Mouse (Mus musculus) olfactory bulb, adult 2 months (tissue): ENCODE results near the gene Oosp1. TPM values are rescaled to one million over a fixed set of nuclear protein-coding genes. Genes with fewer than 3 reads are reported as not detected.

Experiments used
- H3K27ac ChIP-seq: fragments of 200-500 bp; 2 replicates; pipeline ENCODE4 v1.5.1; 2012; ENCODE audit warnings: low read depth, low read length; ENCODE audit not compliant: insufficient read depth
- H3K4me1 ChIP-seq: fragments of 200-500 bp; 2 replicates; pipeline ENCODE4 v1.6.1; 2012; ENCODE audit warnings: low read length; ENCODE audit not compliant: control insufficient read depth, insufficient read depth
- H3K4me3 ChIP-seq: fragments of 200-500 bp; 2 replicates; pipeline ENCODE4 v1.5.1; 2012; ENCODE audit warnings: mild to moderate bottlenecking, low read depth, low read length, moderate library complexity; ENCODE audit not compliant: insufficient read depth
- CTCF ChIP-seq: fragments of 200-500 bp; IDR thresholded peaks from 2 replicates; pipeline ENCODE4 v1.5.1; 2012; ENCODE audit warnings: low read depth, mild to moderate bottlenecking, low read length, moderate library complexity; ENCODE audit not compliant: insufficient read depth
- POLR2A ChIP-seq: fragments of 200-500 bp; IDR thresholded peaks from 2 replicates; pipeline ENCODE4 v1.6.1; 2012; ENCODE audit warnings: mild to moderate bottlenecking, low read depth, low read length, moderate library complexity; ENCODE audit not compliant: insufficient read depth
- WGBS: fragments of 180-500 bp; shearing (Covaris S2); methylation state at CpG from one replicate; pipeline ENCODE4 v1.1.7; 2018; 5-methylcytosine and 5-hydroxymethylcytosine counted together
- polyA plus RNA-seq: library from polyadenylated mRNA; stranded (reverse); fragments of >200 nt; gene quantifications from 2 replicates; pipeline ENCODE4 v1.2.4, GENCODE M21; 2012; ENCODE audit warnings: low replicate concordance; ENCODE audit not compliant: missing spikeins, insufficient read depth, insufficient read length

Gene Oosp1
- polyA plus RNA-seq = not detected in 2 replicates

DNA sequence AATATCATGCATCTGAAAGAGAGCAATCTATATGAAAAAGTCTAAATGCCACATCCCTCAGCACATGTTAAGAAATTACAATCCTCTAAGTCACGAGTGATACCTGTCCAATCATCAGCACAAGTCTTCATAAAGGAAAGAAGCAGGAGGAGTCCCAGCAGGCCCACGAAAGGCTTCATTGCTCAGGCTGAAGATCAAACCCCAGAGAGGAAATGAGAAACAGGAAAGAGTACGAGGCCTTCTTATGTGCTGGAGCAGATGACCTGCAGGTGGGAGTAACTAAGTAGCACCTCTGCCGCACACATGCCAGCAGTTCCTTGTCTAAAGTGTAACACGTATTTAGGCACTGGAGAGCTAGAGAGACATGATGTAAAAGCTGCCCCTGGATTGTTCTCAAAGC lies at the start of gene Oosp1:
Oosp1 (minus strand) TSS at position 312 of the 400 bp plus-strand sequence.
- TF ChIP-seq CTCF (no peak), POLR2A (no peak)
- Histone ChIP-seq H3K4me3 (no peak within 1 kb of the TSS), H3K27ac (no peak within 1 kb of the TSS), H3K4me1 (no peaks in the 10 kb centered on the region)
- WGBS = 64% methylated on average over 5 of the region's 5 CpGs

DNA sequence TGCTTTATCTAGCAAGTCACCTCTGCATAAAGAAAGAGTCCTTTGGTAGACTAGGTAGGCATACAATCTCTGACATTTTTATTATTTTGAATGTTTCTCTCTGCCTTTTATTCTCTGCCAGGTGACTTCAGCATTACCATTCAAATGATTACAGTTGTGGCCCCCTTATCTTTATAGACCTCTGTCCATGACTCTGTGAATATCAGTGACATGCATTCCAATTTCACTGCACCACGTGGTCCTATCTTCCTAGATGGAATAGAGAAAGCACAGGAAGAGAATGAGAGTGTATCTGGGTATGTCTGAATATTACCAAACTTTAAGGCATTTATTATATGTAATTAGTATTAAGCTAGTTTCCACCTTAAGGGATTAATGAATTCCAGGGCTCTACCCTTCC lies 45.5 kb upstream of the Oosp1 start:
- H3K27ac ChIP-seq = no peak overlapping the region
- H3K4me3 ChIP-seq = no peak overlapping the region
- TF ChIP-seq CTCF = no peak
- TF ChIP-seq POLR2A = no peak
- 44% methylated on average over 1 of the region's 1 CpGs for WGBS
- no peaks in the 10 kb centered on the region for H3K4me1 ChIP-seq

DNA sequence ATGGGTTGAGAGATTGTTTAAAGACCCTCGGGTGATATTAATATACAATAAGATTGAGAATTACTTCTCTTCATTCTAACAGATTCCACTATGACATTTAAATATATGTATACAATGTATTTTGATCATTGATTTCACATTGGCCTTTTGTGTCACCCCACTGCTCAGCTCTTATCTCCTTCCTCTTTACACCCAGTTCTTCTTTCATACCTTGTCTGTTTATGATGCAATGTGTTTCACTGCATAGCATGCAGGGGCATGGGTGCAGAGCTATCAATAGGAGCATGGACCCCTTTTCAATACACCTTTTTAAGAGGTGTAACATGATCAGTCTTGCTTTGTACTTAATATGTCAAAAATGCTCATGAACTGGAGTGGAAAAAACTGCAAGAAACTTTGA lies 39.3 kb upstream of the Oosp1 start:
- Histone ChIP-seq H3K27ac (no peak overlapping the region), H3K4me1 (no peaks in the 10 kb centered on the region), H3K4me3 (no peak overlapping the region)
- no peak for TF ChIP-seq CTCF
- TF ChIP-seq POLR2A = no peak
- WGBS = 80% methylated on average over 1 of the region's 1 CpGs

DNA sequence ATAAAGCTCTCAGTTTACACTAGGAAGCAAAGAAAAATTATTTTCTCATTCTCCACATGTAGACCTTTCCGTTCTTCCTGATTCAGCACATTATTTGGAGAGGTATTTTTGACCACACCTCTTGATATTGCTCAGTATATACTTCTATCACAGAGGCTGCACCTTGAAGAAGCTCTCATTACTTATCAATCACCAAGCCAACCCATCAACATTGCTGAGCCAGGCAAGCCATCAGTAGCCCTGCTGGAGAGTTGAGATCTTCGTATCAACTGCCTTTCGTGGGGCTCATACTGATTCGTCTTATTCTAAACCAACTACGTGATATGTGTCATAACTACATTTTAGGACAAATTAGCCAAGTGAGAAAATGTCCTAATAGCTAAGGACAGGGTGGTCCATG lies 36.4 kb upstream of the Oosp1 start:
- WGBS = 93% methylated on average over 5 of the region's 5 CpGs
- no peak for TF ChIP-seq POLR2A
- TF ChIP-seq CTCF = no peak
- Histone ChIP-seq H3K27ac (no peak overlapping the region), H3K4me3 (no peak overlapping the region), H3K4me1 (no peaks in the 10 kb centered on the region)

DNA sequence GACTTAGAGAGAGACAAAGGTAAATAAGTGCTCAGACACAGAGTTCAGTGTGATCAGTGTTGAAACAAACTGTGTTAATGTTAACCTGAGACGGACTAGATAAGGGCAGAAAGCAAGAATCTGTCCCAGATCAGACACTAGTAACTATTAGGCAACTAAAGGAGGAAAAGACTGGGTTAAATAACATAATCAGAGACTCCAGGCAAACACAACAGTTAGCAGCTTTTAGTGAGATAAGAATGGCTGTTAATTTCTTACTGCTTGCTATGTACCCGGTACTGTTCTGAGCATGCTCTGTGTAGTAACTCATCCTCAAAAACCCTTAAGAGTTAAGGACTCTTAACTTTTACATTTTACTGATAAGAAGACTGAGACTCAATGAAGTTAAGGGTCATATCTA lies 35.0 kb upstream of the Oosp1 start:
- no peak overlapping the region for H3K4me3 ChIP-seq
- TF ChIP-seq POLR2A (no peak), CTCF (no peak)
- 89% methylated on average over 2 of the region's 2 CpGs for WGBS

DNA sequence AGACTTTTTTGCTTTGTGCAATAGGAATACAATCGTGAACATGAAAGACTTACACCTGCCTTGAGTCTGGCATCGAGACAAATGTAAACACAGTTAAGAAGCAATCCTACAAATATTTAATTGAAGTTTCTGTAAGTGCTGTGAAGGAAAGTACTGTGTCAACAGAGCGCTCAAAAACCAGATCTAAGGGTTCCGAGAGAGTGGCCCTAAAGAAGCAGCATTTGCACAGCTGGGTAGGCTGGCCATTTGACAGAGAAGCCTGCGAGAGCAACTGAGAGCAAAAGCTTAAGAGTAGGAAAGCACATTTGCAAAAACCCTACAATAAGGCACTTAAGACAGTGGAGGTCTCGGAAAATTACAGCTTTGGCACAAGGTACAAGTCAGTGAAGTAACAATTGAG lies 33.3 kb upstream of the Oosp1 start:
- H3K4me1 ChIP-seq = no peaks in the 10 kb centered on the region
- 79% methylated on average over 6 of the region's 6 CpGs for WGBS
- H3K4me3 ChIP-seq = no peak overlapping the region
- no peak for TF ChIP-seq POLR2A
- no peak for TF ChIP-seq CTCF
- no peak overlapping the region for H3K27ac ChIP-seq

More for the DNA sequence above, 35.0 kb upstream of the Oosp1 start:
- no peak overlapping the region for H3K27ac ChIP-seq
- H3K4me1 ChIP-seq = no peaks in the 10 kb centered on the region

DNA sequence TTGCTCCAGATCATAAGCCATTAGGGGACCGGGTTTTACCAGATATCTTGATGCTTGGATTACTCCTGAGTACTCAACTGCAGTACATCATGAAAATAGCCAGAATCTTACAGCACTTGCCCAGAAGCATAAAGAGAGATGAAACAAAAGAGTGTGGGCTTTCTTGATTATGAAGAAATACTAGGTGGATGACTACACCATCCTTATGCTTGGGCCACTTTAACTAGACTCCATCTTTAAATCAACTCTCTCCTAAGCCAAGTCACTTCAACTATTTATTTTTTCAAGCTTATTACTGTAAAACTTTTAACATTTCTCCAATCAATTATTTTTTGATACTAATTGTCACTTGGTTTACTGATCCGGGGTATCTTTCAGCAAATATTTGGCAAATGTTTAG lies 32.9 kb upstream of the Oosp1 start:
- WGBS = 92% methylated on average over 2 of the region's 2 CpGs
- H3K4me1 ChIP-seq = no peaks in the 10 kb centered on the region
- no peak for TF ChIP-seq POLR2A
- no peak for TF ChIP-seq CTCF
- H3K4me3 ChIP-seq = no peak overlapping the region
- H3K27ac ChIP-seq = no peak overlapping the region

DNA sequence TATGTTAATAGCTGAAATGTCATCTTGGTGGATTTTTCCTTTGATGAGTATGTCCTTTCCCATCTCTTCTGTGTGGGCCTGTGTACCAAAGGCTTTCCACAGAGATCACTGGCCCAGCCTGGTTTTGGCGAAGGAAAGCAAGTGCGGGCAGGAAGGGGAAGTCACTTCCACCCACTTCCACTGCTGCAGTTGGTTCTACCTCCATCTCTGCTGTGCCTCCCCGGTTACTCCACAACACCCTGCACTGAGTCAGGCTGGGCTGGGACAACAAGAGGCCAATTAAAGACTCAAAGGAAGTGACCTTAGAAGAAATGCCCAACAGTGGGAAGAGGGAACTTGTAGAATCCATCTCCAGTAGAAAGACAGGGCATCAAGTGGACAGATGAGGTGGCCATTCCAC lies 29.1 kb upstream of the Oosp1 start:
- TF ChIP-seq CTCF (no peak), POLR2A (no peak)
- WGBS = 83% methylated on average over 3 of the region's 3 CpGs

DNA sequence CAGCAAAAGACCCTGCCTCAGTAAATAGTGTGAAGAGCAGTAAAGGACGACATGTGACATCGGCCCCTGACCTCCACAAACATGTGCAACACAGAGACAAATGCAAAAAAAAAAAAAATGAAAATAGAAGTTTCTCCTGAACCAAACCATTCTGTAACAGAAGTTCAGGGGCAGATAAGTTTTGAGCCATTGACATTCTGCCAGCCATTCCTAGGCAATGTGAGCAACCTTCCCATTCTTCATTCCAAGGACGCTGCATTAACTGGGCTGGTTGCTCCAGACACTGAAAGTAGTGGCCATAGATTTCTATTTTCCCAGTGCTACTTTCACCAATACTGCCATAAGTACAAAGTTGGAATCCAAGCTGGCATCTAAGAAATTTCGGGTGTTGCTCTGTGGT lies 21.5 kb upstream of the Oosp1 start:
- Histone ChIP-seq H3K4me3 (no peak overlapping the region), H3K27ac (no peak overlapping the region), H3K4me1 (no peaks in the 10 kb centered on the region)
- TF ChIP-seq CTCF = no peak
- TF ChIP-seq POLR2A = no peak
- 87% methylated on average over 4 of the region's 4 CpGs for WGBS

More for the DNA sequence above, 29.1 kb upstream of the Oosp1 start:
- Histone ChIP-seq H3K27ac (no peak overlapping the region), H3K4me1 (no peaks in the 10 kb centered on the region), H3K4me3 (no peak overlapping the region)

DNA sequence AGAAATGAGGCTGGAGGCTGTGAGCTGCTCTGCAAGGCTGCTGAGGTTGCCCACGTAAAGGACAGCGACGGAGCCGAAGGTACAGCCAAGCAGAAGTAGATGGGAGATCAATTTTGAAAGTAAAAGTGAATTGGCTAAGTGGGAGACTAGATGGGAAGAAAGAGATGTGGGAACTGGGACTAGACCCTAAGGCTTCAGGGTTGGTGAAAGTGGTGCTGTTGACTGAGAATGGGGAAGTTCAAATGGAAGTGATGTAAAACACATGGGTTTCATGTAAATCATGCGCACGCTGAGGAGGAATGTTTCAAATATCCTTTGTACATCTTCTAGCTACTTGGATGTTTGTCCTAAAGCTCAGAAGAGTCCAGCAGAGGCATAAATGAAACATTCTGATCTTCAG lies 7.4 kb upstream of the Oosp1 start:
- Histone ChIP-seq H3K4me1 (no peaks in the 10 kb centered on the region), H3K27ac (no peak overlapping the region), H3K4me3 (no peak overlapping the region)
- 91% methylated on average over 6 of the region's 6 CpGs for WGBS
- TF ChIP-seq POLR2A = no peak
- TF ChIP-seq CTCF = no peak
